Mouse (Mus musculus): Measurements from ENCODE around the gene Bscl2.
"Not testable (repeated sequence)": the region's sequence is repeated elsewhere in the genome, so short reads cannot be mapped to it uniquely, and the experiment has no call there.

The Bscl2 gene

DNA sequence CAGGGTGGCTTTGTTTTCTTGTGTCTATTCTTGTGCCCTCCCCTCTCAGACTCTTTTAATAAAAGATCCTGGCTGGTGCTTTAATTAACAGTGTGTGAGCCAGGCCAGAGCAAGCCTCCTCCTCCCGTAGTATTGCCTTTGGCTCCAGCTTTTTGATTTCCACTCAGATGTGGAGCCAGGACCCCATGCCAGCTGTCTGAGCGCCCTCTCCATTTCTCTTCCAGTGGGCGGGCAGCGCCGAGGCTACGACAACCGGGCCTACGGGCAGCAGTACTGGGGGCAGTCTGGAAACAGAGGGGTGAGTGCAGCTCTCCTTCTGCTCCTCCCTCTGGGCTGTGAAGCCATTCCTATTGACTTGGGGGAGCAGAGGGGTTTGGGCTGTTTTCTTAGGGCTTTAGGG is 6.6 kb upstream of the Bscl2 start:
- no peak for DNase-seq (ENCODE audit: low spot score in 2 of 2)

DNA sequence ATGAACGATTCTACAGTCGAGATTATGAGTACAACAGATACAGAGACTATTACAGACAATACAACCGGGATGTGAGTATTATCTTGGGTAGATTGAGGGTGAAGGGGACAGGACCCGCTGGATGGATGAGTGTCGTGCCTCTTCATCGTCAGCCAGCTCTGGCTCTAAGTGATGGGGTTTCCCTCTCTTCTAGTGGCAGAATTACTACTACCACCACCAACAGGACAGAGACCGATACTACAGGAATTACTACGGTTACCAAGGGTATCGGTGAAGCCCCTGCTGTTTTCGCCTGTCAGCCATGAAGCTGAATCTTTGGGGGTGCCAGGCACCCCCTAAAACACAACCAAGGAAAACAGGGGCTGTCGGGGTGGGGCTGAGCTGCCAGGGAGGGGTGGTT is 6.0 kb upstream of the Bscl2 start:
- no peak for DNase-seq (ENCODE audit: low spot score in 2 of 2)

DNA sequence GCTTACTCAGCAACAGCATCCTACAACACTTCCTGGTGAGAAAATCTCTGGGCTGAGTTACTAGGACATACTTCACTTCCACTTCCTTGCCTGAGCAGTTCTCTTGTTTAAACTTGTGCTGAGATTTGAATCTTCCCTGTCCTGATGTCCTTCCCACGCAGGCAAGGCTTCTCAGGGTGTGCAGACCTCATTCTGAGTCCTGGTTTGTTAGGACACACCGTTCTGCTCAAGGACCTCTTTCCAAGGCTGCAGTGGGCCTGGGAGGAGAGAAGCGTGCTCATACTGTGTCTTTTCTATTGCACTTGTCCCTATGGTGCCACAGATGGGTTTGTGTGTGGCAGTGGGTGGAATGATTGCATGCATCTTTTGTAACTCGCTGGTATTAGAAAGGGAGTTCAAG is 4.3 kb upstream of the Bscl2 start:
- no peak for DNase-seq (ENCODE audit: low spot score in 2 of 2)

DNA sequence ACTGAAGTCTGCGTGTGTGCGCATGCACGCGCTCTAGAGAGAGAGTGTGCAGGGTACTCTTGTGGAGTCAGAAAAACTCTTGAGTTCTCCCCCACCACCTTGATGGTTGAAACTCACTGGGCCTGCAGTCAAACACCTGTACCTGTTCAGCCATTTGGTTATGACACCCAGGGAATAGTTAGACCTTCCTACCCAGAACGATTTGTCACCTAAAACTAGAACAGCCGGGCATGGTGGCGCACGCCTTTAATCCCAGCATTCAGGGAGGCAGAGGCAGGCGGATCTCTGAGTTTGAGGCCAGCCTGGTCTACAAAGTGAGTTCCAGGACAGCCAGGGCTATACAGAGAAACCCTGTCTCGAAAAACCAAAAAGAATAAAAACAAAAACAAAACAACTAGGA is 940 bp upstream of the Bscl2 start:
- not testable (repeated sequence) for DNase-seq (ENCODE audit: low spot score in 2 of 2)

DNA sequence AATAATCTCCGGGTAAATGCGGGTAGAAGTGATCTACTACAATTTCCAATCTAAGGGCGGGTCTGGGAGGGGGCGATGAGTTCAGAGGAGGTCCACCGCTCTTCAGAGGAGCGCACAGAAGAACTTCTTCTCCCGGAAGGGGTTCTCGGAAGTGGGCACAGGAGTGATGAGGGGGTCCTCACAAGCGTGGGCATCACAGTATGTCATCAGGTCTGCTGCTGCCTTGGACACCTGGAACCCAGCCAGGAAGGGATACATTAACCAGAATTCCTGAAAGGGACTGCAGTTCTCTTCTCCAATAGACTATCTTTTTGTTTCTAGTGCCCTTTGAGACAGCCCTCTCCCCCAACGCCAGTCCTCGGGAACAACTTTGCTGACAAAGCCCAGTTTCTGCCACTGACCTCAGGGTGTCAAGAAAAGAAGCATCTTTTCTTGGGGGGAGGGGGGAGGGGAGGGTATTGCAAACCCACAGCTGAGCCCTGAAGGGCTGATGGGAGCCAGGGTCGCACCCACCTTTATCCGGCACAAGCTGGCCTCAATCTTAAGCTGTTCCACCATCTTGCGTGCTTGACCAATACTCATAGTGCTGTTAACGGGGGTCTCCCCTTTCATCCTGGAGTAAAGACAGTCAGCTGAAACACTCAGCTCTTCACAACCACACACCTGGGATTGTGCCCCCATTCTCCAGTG is 919 bp downstream of the Bscl2 start:
- peak in 1 of 2 experiments; percentile 49 for DNase-seq (ENCODE audit: low spot score in 2 of 2)

DNA sequence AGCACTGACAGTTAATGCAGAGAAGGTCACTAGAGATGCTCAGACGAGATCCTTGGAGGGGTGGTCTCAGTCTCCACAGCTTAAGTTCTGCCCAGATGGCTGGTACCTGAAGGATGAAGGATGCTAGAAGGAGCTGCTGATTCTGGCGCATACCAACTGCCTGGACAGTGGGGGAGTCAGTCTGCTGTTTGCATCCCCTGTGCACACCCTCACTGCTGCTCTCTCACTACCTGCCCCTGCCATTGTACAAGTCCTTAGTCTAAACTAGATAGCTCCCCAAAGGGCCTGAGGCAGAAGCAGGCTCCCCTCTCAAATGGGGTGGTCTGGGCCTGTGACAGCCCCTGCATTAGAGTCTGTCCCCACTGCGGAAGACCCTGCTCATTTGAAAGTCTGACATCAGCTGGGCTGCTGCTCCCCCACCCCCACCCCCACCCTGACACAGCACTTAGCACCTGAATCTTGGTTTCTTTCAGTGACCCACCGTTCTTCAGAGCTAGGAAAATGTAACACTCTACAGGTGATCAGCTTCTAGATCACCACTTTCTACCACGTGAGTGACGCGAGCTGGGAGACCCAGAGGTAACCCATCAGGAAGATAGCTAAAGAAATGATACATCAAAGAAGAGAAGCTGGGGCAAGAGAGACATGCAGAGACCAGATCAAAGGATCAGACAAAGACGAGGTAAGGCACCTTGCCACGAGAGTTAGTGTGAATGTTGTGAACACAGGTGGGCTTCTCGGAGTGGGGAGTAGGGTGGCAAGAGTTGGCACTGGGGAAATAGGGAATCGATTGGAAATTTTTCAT is 2.0 kb downstream of the Bscl2 start, which contains the start of gene Gng3:
Gene Gng3 (minus strand): TSS at position 92 of the 805 bp plus-strand sequence.
- DNase-seq (ENCODE audit: low spot score in 2 of 2): peak in 1 of 2 experiments; percentile 73

DNA sequence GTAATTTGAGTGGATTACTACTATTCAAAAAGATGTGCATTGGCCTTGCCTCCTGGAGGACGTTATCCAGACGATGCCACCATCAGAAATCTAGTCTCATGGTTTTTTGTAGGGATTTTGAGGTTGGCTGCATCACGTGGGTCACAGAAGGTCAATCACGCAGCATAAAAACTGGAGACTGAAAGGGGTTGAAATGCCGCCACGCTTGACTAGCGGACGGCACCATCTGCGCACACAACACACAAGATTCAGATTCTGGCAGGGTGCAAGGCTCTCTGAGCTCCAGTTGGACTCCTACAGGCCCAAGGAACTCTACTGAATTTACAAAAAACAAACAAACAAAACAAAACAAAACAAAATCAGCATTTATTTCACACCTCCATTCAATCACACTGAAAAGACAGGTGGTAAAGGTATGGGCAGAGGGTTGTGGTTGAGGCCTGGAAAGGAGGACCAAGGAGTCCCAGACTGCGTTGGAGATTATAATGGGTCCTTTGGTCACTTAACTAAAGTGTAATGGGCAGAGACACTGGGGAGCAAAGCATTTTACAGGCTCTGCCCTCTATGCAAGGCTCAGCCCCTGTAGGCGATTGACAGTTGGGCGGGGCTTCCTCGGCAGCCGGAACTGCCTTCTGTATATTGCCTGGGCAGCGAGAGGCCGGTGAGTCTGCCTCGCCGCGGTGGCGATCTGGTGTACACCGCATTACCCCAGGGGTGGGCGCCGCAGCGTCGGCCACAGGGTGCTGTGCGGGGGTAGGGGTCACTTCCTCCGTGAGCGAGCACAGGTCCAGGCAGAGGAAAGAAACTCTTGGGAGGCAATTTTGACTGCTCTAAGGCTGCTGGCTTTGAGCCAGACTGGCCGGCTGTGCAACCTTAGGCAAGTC is 2.9 kb downstream of the Bscl2 start:
- DNase-seq (ENCODE audit: low spot score in 2 of 2): peak in 1 of 2 experiments; percentile 69

DNA sequence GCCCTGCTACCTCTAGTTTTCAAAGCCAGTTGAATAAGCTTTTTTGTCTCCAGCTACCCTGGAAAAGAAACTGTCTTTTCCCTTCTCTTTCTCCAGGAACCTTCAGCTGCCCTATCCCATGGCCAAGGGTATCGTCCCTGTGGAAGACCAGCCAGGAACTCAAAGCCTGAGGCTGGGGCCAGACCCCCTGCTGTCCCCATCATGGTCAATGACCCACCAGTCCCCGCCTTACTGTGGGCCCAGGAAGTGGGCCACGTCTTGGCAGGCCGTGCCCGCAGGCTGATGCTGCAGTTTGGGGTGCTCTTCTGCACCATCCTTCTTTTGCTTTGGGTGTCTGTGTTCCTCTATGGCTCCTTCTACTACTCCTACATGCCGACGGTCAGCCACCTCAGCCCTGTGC is 3.7 kb downstream of the Bscl2 start:
- DNase-seq (ENCODE audit: low spot score in 2 of 2): no peak

DNA sequence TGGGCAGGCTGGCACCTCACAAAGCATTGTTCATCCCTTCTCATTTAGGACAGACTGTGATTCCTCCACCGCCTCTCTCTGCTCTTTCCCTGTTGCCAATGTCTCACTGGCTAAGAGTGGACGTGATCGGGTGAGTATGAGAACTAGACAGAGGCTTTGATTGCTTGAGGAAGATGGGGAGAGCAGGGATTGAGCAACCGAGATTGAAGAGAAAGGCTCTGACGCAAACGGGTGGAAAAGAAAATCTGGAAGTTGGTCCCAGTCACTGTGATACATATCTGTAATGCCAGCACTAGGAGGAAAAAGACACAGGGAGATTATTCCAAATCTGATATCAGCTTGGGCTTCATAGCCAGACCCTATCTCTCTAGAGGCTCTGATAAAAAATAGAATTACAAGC is 5.7 kb downstream of the Bscl2 start:
- DNase-seq (ENCODE audit: low spot score in 2 of 2): no peak

DNA sequence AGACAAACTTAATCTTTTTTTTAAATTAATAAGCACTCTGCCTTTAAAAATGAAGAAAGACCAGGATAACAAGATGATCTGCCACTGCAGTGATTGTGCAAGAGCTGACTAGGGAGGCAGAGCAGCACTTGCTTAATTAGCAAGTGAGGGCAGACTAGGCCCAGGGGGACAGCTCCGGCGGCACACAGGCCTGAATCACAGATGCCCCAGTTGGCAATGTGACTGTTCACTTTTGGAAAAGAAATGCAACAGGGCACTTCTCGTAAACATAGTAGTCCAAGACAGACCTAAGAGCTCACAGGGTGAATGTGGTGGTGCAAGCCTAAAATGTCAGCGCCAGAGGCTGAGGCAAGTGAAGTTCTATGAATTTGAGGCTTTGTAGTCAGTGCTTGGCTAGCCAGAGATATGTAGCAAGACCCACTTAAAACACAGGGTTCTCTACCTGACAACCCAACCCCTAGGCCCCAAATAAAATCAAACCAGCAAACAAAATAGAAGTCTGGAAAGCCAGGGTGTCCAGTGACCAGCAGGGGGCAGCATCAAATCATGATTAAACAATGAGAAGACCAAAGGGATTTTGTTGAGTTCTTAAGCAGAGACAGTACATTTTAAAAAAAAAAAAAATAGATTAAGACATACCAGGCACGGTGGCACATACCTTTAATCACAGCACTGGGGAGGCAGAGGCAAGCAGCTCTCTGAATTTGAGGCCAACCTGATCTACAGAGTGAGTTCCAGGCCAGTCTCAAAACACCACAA is 7.3 kb downstream of the Bscl2 start:
- DNase-seq (ENCODE audit: low spot score in 2 of 2): peak; percentile 57 to 80

DNA sequence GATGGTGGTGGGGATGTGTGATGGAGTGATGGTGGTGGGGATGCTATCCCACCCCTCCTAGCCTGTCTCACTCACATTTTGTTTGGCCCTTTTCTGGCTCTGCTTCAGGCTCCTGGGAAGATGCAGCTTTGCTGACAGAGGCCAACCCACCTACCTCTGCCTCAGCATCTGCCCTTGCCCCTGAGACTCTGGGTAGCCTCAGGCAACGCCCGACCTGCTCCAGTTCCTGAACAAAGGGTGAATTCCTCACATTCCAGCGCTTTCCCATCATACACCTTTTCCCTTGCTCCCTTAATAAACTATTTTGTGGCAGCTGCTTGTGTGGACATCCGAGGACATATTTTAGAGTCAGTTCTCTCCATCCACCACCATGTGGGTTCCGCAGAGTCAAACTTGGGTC is 11.1 kb downstream of the Bscl2 start:
- DNase-seq (ENCODE audit: low spot score in 2 of 2): no peak

DNA sequence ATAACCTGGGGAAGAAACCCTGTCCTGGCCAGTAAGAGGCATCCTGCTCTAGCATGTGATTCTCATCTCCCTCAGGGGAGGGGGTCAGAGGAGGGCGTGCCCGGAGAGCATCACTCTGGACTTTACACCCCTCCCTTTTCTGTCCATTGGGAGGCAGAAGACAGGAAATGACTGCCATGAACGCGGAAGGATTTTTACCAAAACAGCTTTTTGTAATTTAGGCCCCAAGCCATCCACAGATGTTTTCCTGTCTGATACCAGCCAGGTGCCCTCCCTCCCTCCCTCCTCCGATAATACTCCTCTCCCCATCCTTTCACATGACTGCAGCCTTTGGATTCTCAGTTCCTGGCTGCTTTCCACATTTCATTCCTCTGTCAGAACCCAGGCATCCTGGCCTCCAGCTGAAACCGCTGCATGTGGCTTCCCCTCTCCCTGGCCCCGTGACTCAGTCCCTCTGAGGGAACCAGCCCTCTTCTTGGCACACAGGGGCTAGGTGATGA is 13.2 kb downstream of the Bscl2 start, which contains the start of gene Lrrn4cl:
Gene Lrrn4cl (plus strand): TSS at position 367 of the 500 bp plus-strand sequence.
- DNase-seq (ENCODE audit: low spot score in 2 of 2): no peak

DNA sequence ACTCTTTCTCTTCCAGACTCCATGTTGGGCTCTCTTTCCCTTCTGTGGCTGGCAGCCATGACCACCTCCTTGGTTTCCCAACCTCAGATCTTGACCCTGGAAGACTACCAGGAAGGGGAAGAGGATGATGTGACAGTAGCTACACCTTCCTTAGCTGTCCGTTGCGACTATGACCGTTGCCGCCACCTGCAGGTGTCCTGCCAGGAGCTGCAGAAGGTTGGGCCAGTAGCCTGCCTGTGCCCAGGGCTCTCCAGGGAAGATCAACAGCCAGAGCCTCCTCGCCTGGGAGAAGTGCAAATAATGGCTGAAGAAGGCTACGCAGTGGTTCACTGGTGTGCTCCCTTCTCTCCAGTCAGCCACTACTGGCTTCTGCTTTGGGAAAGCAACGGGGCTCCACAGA is 14.4 kb downstream of the Bscl2 start:
- DNase-seq (ENCODE audit: low spot score in 2 of 2): no peak

DNA sequence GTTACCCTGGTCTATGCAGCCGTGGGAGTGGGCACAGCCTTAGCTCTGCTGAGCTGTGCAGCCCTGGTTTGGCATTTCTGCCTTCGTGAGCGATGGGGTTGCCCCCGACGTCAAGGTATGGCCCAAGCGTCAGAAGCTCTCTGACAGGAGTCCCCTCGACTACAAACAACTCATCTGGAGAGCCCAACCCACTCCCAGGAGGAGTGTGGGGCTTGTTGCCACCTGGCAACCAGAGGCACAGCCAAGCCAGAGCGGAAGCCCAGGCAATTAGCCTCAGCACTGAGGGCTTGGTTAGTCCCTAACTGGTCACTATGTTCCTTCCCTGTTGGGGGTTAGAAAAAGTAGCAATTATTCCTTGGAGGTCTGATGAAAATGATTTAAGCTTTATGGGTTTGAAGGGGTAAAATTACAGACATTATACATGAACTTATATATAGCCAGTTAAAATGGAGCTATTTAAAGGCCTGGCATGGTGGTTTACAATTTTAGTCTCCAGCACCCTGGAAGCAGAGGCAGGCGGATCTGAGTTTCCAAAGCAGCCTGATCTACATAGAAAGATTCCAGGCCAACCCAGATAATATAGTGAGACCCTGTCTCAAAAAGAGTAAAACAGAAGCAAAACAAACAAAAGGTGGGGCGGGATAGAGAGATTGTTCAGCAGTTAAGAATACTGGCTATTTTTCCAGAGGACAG is 15.1 kb downstream of the Bscl2 start:
- no peak for DNase-seq (ENCODE audit: low spot score in 2 of 2)

DNA sequence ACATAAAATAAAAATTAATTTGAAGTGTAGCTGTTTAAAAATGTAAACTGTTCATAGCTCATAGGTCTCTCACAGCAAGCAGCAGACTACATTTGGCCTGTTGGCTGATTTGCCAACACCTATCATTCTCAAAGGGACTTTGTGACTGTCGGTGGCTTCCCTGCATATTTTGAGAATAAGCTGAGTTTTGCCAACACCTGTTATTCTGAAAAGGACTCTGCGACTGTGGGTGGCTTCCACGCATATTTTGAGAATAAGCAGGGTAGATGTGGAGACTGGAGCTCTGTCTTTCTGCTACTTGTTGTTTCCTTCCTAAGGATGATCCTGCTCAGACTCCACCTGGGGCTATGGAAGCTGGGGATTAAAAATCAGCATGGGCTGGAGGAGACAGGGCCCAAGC is 15.8 kb downstream of the Bscl2 start:
- DNase-seq (ENCODE audit: low spot score in 2 of 2): no peak

DNA sequence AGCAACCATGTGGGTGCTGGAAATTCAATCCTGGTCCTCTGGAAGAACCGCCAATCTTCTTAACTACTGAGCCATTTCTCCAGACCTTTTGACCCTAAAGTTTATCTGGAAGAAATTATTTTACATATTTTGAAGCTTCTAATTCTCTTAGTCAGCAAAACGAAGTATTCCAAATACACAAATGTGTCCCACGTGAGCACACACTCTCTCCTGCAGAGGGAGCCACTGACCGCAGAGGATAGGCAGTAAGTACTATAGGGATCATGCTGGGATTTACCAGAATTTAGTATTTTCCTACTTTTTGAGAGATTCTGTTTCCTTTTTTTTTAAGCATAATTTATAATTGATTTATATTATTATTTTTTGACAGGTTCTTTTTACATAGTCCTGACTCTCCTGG is 20.4 kb downstream of the Bscl2 start:
- no peak for DNase-seq (ENCODE audit: low spot score in 2 of 2)

DNA sequence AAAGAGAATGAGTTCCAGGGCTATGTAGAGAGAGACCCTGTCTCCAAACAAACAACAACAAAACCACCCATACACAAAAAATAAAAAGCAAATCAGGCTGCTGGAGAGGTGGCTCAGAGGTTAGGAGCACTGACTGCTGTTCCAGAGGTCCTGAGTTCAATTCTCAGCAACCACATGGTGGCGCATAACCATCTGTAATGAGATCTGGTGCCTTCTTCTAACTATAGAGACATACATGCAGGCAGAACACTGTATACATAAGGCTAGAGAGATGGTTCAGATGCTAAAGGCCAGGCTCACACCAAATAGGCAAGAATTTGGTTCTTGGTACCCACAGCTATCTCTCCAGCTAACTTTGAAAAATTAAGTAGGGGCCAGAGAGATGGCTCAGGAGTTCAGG is 21.8 kb downstream of the Bscl2 start:
- no peak for DNase-seq (ENCODE audit: low spot score in 2 of 2)

DNA sequence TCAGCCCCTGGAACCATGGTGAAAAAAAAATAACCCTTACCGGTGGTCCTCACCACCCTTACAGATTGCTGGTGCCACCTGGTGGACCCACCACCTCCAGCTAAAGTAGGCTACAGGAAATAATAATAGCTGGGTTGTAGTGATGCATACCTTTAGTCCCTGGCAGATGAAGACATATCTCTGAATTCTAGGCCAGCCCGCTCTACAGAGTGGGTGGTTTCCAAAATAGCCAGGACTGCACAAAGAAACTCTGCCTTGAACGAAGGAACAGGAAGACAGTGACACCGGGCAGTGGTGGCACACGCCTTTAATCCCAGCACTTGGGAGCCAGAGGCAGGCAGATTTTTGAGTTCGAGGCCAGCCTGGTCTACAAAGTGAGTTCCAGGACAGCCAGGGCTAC is 27.0 kb downstream of the Bscl2 start:
- no peak for DNase-seq (ENCODE audit: low spot score in 2 of 2)

DNA sequence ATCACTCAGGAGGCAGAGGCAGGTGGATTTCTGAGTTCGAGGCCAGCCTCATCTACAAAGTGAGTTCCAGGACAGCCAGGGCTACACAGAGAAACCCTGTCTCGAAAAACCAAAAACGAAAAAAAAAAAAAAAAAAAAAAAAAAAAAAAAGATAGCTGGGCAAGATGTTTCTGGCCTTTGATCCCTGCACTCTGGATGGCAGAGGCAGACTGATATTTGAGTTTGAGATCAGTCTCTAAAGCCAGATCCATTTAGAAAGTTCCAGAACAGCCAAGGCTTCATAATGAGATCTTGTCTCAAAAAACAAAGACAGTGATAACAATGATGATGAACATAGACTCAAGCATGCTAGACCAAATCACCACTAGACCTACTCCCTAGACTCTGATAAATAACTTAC is 33.1 kb downstream of the Bscl2 start:
- not testable (repeated sequence) for DNase-seq (ENCODE audit: low spot score in 2 of 2)

DNA sequence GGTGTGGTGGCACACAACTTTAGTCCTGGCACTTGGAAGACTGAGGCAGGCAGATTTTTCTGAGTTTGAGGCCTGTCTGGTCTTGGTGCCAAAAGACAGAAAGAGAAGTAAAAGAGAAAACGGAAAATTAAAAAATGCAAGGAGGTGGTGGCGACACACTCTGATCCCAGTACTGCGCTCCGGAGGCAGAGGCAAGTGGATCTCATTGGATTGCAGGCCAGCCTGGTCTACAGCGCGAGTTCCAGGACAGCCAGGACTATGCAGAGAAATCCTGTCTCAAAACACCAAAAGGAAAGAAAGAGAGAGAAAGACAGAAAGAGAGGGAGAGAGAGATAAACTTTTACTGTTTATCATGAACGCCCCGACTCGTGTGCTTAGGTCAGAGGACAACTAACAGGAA is 33.6 kb downstream of the Bscl2 start:
- DNase-seq (ENCODE audit: low spot score in 2 of 2): no peak

Measured in cerebellum, postnatal 4 days (tissue).